Mouse (Mus musculus) urinary bladder, postnatal 14 days (tissue): ENCODE measurements at regions not wholly inside any gene's neighbourhood (a gene's known extent, or its start where the extent isn't known, plus 50 kb on each side); places are given as distances from the start of the nearest gene placed in this dataset.
"Not testable (repeated sequence)": the region's sequence is repeated elsewhere in the genome, so short reads cannot be mapped to it uniquely, and the experiment has no call there.

Experiments used
- DNase-seq: peaks from one replicate; pipeline ENCODE4 v3.0.0; 2021; ENCODE audit warnings: low spot score

DNA sequence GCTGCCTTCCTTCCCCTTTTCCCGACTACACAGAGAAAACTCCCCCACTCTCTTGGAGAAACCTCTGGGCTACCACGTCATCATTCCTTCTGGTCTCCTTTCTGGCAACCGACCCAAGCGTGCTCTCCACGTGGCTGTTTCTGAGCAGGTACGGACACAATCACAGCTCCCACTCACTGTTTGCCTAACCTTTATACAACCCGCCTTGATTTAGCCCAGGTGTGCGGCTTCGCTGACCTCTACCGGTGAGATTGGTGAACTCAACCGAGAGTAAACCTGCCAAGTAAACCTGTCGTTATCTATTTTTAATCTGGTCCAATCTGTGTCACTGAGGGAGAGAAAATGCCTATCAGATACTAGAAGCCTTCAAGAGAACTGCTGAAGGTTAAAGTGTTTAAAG, 142.7 kb upstream of the Gnai1 start:
- DNase-seq: peak; percentile 9

GRCm38 (mm10) chr5:18494305-18494704, 134.2 kb upstream of the Gnai1 start:
- no peak for DNase-seq

DNA sequence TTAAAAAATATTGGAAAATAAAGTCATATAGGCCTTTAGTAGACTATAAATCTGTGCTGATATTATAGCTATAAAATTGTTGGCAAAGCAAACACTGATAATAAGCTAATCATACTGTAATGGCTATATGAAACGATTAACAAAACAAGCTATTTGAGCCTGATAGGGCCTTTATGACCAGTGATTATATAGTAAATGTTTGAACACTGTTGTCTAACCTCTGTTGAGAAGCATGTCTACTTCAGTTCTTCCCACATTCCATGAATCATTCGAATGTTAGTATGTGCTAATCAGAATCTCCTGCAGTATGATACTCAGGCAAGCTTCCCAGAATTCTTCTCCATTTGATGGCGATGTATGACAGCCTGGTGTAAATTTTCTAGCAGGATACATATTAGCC, 129.6 kb upstream of the Gnai1 start:
- DNase-seq: no peak

- DNase-seq: no peak
Observed at GRCm38 (mm10) chr5:18487076-18487772, 127.1 kb upstream of the Gnai1 start.

GRCm38 (mm10) chr5:18484376-18484775, 124.2 kb upstream of the Gnai1 start:
- DNase-seq: no peak

- DNase-seq: no peak
Observed at GRCm38 (mm10) chr5:18478420-18478819, 118.3 kb upstream of the Gnai1 start.

GRCm38 (mm10) chr5:18477372-18478017, 117.3 kb upstream of the Gnai1 start:
- no peak for DNase-seq

GRCm38 (mm10) chr5:18472114-18472513, 112.0 kb upstream of the Gnai1 start:
- DNase-seq: no peak

DNA sequence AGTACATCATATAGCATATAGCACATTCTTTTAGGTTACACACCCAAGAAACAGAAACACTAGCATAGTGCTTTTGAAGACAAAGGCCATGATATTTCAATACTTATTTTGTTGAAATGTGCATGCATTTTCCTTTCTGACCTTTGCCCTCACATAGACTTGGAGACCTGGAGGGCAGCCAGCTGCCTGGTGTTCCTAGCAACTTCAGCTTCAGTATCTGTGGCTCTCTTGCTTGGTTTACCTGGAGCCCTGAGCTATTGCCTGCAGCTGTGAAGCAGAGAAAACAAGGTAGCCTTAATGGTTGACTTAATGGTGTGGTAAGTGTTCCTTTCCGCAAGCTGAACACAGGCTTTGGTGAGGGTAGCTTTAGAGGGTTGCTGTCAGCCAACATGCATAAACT, 97.6 kb upstream of the Gnai1 start:
- no peak for DNase-seq

- DNase-seq: no peak
Observed at GRCm38 (mm10) chr5:18456196-18456595, 96.0 kb upstream of the Gnai1 start.

- DNase-seq: not testable (repeated sequence)
Observed at GRCm38 (mm10) chr5:18452871-18453757, 93.0 kb upstream of the Gnai1 start.

GRCm38 (mm10) chr5:18449261-18449660, 89.1 kb upstream of the Gnai1 start:
- no peak for DNase-seq

GRCm38 (mm10) chr5:18448330-18448670, 88.1 kb upstream of the Gnai1 start:
- DNase-seq: no peak

DNA sequence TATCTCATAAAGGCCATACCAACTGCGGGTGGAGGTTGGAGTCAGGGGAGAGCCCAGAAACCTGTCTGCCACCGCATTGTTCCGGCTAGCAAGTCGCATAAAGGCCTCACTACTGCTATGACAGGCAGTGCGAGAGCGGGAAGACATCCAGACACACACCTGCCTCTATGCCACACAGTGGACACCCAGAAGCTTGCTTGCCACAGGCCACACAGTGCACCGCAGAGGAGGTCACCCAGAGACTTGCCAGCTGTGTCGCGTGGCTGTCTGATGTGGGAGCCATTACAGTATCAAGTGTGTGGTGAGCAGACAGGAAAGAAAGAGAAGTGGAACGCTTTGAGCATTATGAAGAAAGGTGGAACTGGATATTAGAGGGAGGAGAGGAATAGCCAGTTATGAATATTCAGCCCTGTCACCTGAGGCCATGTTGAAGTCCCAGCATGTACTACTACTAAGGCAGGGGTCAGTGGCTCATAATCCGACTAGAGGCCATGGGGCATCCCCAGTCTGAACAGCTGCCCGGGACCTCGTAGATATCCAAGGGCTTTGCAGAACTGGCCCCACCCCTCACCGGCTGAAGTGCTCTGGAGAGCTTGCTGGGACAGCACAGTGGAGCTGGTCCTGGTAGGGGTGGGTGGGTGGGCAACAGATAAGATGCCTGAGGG, 87.6 kb upstream of the Gnai1 start:
- no peak for DNase-seq

DNA sequence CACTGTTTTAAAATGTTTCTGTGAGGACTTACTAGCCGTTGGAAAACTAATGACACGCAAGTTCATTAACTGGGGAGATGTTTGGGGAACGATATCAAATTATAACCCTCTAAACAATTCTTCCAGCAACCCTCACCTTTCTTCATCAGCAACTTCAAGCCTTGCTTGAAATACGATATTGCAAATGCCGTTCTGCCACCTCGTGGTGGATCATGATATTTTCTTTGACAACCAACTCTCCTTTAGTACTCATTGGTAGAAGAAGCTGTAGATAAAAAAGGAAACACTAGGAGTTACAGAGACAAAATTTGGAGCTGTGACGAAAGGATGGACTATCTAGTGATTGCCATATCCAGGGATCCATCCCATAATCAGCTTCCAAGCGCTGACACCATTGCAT, 85.8 kb upstream of the Gnai1 start:
- DNase-seq: peak; percentile 73

GRCm38 (mm10) chr5:18439986-18440385, 79.8 kb upstream of the Gnai1 start:
- DNase-seq: no peak

DNA sequence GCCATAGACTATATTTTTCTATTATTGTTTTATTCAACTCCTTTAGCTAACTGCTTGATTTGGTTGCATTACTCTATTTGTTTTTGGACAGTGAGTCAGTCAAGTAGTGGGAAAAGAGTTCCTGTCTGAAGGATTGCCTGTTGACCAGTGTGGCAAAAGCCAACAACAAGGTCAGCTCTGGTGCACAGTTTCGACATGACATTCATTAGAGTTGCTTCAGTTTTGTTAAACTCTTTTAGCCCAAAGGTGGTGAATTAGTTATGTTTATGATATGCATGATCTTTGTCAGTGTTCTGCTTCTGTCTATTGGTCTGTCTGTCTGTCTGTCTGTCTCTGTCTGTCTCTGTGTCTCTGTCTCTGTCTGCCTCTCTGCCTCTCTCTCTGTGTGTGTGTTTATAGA, 79.1 kb upstream of the Gnai1 start:
- no peak for DNase-seq

DNA sequence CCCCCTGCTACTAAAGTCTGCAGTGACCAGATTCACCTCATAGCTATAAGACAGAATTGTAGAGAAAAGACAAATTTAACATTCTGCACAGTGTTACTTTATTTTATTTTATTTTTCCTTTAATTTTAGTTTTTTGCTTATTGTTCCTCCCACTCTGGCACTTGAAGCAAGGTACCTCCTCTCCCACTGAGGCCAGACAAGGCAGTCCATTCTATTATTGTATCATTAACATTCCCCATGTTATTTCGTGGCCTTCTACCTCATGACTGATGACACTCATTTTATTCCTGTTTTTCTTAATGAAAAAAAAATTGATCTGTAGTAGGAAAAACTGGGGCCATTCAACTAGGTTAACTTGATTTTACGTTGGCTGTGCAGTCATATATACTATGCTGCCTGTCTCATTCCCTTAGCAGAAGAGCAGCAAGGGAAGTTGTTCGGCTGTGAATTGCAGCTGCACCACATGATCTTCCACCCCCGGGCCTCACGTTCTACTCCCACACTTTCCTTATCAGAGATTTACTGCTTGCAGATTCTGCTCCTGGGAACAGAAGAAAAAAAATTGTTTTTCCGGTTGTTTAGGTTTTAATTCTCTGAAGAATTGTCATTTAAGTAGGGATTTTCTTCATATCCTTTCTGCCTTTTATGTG, 76.1 kb upstream of the Gnai1 start:
- no peak for DNase-seq

GRCm38 (mm10) chr5:18434245-18434644, 74.1 kb upstream of the Gnai1 start:
- no peak for DNase-seq

GRCm38 (mm10) chr5:18433287-18433686, 73.1 kb upstream of the Gnai1 start:
- no peak for DNase-seq

DNA sequence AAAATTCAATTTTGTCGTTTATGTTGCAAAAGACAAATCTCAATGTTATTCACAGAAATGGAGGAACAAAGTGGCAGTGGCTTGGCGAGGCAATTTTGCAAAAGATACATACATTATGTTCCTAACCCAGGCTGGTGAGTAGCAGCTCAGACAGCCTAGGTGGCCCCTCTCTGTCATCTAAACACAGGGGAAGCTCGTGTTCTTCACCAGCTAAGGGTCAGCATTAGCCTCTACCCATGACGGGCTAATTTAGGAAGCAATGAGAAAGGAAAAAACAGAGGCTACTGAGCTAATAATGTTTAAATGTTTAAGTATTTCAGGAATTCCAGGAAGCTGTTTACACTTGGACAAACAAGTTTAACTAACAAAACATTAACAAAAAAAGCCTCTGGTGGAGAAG, 64.9 kb upstream of the Gnai1 start:
- DNase-seq: no peak

DNA sequence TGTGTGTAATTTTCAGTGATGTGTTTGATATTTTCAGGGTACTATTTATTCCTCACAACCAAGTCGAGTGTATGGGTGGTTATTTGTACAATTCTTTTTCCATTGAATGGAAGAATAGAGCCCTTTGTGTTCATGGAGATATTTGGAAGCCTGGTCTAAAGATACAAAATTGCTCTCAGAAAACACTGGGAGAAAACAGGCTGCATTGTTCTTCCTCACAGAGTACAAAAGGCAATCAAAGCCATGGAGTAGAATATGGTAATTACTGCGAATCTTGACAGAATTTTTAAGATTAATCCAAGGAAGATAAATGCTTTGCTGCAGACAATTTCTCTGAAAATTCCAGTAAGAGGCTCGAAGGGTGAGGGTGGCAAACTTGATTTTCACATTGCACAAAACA, 54.7 kb upstream of the Gnai1 start:
- DNase-seq: no peak
